Mouse (Mus musculus): ENCODE measurements around the gene Gm28729. TPM values are rescaled to one million over a fixed set of nuclear protein-coding genes. Genes with fewer than 3 reads are reported as not detected.

Gm28729 gene
- not detected in 2 replicates for polyA plus RNA-seq (2012; rRNA removed)

DNA sequence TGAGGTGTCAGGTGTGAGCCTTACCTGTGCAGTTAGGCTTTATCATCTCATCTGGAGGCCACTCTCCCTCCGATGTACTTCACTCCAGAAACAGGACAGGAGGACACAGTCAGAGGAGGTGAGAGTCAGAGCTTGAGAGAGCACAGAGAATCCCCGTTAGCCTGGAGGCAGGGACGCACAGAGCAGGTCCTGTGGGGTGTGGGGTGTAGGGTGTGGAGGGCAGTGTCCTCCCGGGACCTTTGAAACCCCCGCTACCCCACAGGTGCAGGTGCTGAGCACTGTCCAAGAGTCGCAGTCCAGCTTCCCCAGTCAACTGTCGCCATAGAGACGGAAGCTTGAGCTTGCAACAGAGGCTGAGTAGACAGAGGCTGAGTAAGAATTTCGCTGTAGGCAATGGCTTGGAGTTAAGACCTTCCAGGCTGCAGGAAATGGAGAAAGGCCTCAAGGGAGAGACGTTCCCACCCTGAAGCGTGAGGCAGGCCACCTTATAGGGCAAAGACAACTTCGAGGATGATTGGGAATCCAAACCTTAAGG is at the start of gene Gm28729:
Gm28729 (minus strand) TSS at position 293 of the 535 bp plus-strand sequence.
- DNase-seq (ENCODE audit: low read depth in 1 of 2, low spot score in 2 of 2) = no peak
- Histone ChIP-seq H3K36me3 (ENCODE audit: control insufficient read depth, insufficient read depth, low read length) (no peaks in the 10 kb centered on the region), H3K4me3 (ENCODE audit: extremely low read depth, insufficient read depth, insufficient read length) (no peak within 1 kb of the TSS), H3K27ac (ENCODE audit: insufficient read depth, low read length) (no peak within 1 kb of the TSS), H3K4me1 (ENCODE audit: control insufficient read depth, insufficient read depth, insufficient read length) (no peaks in the 10 kb centered on the region), H3K27me3 (ENCODE audit: control insufficient read depth, insufficient read depth, low read length) (no peaks in the 10 kb centered on the region)
- TF ChIP-seq POLR2A (IDR thresholded peaks at IDR 0.05; ENCODE audit: low read depth, low read length) (no peak), CTCF (IDR thresholded peaks at IDR 0.05; ENCODE audit: extremely low read depth, insufficient read depth, insufficient read length, insufficient replicate concordance) (no peak)
- WGBS = 57% methylated on average over 12 of the region's 12 CpGs

DNA sequence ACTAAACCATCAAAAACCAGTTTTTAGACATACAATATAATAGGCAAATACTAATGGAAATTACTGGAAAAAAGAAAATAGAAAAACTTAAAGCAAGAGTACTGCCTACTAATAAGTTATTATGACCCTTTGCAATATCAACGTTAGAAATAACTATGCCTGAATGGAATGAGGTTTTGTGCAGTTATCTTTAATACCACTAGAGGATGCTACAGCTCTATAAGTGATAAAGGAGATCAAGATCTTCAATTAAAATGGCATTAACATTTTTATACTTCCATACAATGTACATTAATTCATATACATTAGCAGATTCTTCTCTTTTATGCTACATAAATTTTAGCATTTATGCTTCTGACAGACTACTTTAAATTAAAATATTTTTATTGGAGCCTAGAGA is 48.2 kb upstream of the Gm28729 start:
- Histone ChIP-seq H3K27me3 (ENCODE audit: control insufficient read depth, insufficient read depth, low read length) (no peaks in the 10 kb centered on the region), H3K4me1 (ENCODE audit: control insufficient read depth, insufficient read depth, insufficient read length) (peaks cover 4% of the 10 kb centered on the region; the same call in 1 of the 2 replicates), H3K36me3 (ENCODE audit: control insufficient read depth, insufficient read depth, low read length) (peaks cover 19% of the 10 kb centered on the region), H3K4me3 (ENCODE audit: extremely low read depth, insufficient read depth, insufficient read length) (no peak overlapping the region), H3K27ac (ENCODE audit: insufficient read depth, low read length) (no peak overlapping the region)
- no peak for DNase-seq (ENCODE audit: low read depth in 1 of 2, low spot score in 2 of 2)
- no peak for TF ChIP-seq CTCF (IDR thresholded peaks at IDR 0.05; ENCODE audit: extremely low read depth, insufficient read depth, insufficient read length, insufficient replicate concordance)
- TF ChIP-seq POLR2A (IDR thresholded peaks at IDR 0.05; ENCODE audit: low read depth, low read length) = no peak
- 2% methylated on average over 1 of the region's 1 CpGs for whole genome bisulfite sequencing

DNA sequence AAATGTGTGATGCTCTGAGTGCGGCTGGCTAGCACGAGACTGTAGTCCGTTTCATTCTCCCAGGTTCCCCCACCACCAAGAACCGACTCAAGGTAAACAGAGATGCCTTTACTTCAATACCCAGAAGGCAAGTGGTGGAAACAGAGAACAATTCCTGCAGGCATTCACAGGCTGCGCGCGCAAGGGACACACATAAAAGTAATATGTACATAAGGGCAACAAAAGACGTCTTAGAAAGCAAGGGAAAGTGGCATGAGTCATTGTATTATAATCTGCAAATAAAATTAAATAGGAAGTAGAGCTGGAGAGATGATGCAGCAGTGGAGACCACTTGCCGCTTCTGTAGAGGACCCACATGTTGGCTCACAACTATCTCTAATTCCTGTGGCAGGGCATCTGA is 47.7 kb upstream of the Gm28729 start:
- no peak overlapping the region for H3K4me3 ChIP-seq (ENCODE audit: extremely low read depth, insufficient read depth, insufficient read length)
- H3K36me3 ChIP-seq (ENCODE audit: control insufficient read depth, insufficient read depth, low read length) = peaks cover 19% of the 10 kb centered on the region
- DNase-seq (ENCODE audit: low read depth in 1 of 2, low spot score in 2 of 2) = no peak
- no peaks in the 10 kb centered on the region for H3K27me3 ChIP-seq (ENCODE audit: control insufficient read depth, insufficient read depth, low read length)
- 93% methylated on average over 9 of the region's 9 CpGs for WGBS
- peaks cover 1% of the 10 kb centered on the region; the same call in 1 of the 2 replicates for H3K4me1 ChIP-seq (ENCODE audit: control insufficient read depth, insufficient read depth, insufficient read length)
- TF ChIP-seq POLR2A (IDR thresholded peaks at IDR 0.05; ENCODE audit: low read depth, low read length) (no peak), CTCF (IDR thresholded peaks at IDR 0.05; ENCODE audit: extremely low read depth, insufficient read depth, insufficient read length, insufficient replicate concordance) (no peak)
- no peak overlapping the region for H3K27ac ChIP-seq (ENCODE audit: insufficient read depth, low read length)

DNA sequence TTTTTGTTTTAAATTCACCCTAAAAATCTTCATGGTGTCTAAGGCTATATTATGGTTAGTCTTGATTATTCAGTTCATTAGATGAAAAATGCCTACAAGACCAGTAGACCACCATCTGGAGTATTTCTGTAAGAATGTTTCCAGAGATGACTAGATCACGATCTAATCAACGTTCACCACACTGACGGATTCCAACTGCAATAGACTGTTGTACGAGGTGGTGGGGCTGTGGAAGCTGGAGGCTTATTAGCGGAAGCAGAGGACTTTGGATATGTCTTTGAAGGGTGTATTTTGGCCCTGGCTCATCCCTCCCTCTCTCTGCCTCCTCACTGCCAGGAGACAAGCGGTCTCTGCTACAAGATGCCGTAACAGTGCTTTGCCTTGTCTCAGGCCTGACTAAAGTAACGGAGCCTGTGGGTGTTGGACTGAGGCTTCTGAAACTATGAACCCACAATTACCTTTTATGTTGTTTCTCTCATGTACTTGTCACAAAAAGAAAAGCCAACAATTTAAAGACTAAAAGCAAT is 41.5 kb upstream of the Gm28729 start:
- WGBS = 84% methylated on average over 8 of the region's 8 CpGs
- H3K27me3 ChIP-seq (ENCODE audit: control insufficient read depth, insufficient read depth, low read length) = no peaks in the 10 kb centered on the region
- no peak for DNase-seq (ENCODE audit: low read depth in 1 of 2, low spot score in 2 of 2)

DNA sequence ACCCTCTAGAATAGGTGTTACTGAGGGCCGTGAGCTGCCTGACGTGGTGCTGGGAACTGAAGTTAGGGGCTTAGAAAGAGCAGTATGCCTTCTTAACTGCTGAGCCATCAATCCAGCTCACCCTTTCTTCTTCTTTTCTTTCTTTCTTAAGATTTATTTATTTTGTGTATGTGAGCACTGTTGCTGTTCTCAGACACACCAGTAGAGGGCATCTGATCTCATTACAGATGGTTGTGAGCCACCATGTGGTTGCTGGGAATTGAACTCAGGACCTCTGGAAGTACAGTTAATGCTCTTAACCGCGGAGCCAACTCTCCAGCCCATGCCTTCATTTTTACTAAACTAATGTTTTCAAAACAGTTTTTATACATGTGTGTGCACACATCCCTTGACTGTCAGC is 38.4 kb upstream of the Gm28729 start:
- 95% methylated on average over 4 of the region's 4 CpGs for WGBS
- no peaks in the 10 kb centered on the region for H3K4me1 ChIP-seq (ENCODE audit: control insufficient read depth, insufficient read depth, insufficient read length)
- TF ChIP-seq POLR2A (IDR thresholded peaks at IDR 0.05; ENCODE audit: low read depth, low read length) (no peak), CTCF (IDR thresholded peaks at IDR 0.05; ENCODE audit: extremely low read depth, insufficient read depth, insufficient read length, insufficient replicate concordance) (no peak)
- H3K27me3 ChIP-seq (ENCODE audit: control insufficient read depth, insufficient read depth, low read length) = no peaks in the 10 kb centered on the region
- no peak overlapping the region for H3K27ac ChIP-seq (ENCODE audit: insufficient read depth, low read length)
- peaks cover 24% of the 10 kb centered on the region for H3K36me3 ChIP-seq (ENCODE audit: control insufficient read depth, insufficient read depth, low read length)
- H3K4me3 ChIP-seq (ENCODE audit: extremely low read depth, insufficient read depth, insufficient read length) = no peak overlapping the region
- no peak for DNase-seq (ENCODE audit: low read depth in 1 of 2, low spot score in 2 of 2)

More for the DNA sequence above, 41.5 kb upstream of the Gm28729 start:
- H3K27ac ChIP-seq (ENCODE audit: insufficient read depth, low read length) = no peak overlapping the region
- no peaks in the 10 kb centered on the region for H3K4me1 ChIP-seq (ENCODE audit: control insufficient read depth, insufficient read depth, insufficient read length)
- H3K36me3 ChIP-seq (ENCODE audit: control insufficient read depth, insufficient read depth, low read length) = peaks cover 20% of the 10 kb centered on the region
- no peak overlapping the region for H3K4me3 ChIP-seq (ENCODE audit: extremely low read depth, insufficient read depth, insufficient read length)
- TF ChIP-seq POLR2A (IDR thresholded peaks at IDR 0.05; ENCODE audit: low read depth, low read length) (no peak), CTCF (IDR thresholded peaks at IDR 0.05; ENCODE audit: extremely low read depth, insufficient read depth, insufficient read length, insufficient replicate concordance) (no peak)

DNA sequence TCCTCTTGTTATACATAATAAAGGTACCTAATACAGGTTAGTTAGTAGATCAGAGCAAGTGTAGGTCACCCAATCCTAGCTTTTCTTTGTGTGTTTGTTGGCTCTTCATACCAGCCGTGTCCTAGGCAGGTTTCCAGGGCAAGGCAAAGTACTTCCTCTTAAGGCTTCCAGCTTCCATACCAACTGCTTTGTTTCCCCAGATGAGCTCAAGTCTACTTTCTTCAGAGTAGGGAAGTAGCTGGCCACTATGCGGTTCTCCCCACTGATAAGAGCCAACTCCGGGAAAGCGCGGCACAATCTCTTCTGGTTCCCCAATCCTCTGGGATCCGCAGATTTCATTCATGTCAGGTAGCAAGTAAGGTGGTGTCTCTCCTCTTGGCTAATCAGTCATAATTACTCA is 34.1 kb upstream of the Gm28729 start:
- Histone ChIP-seq H3K27me3 (ENCODE audit: control insufficient read depth, insufficient read depth, low read length) (no peaks in the 10 kb centered on the region), H3K4me3 (ENCODE audit: extremely low read depth, insufficient read depth, insufficient read length) (no peak overlapping the region), H3K4me1 (ENCODE audit: control insufficient read depth, insufficient read depth, insufficient read length) (no peaks in the 10 kb centered on the region), H3K36me3 (ENCODE audit: control insufficient read depth, insufficient read depth, low read length) (peaks cover 26% of the 10 kb centered on the region), H3K27ac (ENCODE audit: insufficient read depth, low read length) (no peak overlapping the region)
- no peak for TF ChIP-seq CTCF (IDR thresholded peaks at IDR 0.05; ENCODE audit: extremely low read depth, insufficient read depth, insufficient read length, insufficient replicate concordance)
- TF ChIP-seq POLR2A (IDR thresholded peaks at IDR 0.05; ENCODE audit: low read depth, low read length) = no peak
- no peak for DNase-seq (ENCODE audit: low read depth in 1 of 2, low spot score in 2 of 2)
- 87% methylated on average over 6 of the region's 6 CpGs for WGBS

DNA sequence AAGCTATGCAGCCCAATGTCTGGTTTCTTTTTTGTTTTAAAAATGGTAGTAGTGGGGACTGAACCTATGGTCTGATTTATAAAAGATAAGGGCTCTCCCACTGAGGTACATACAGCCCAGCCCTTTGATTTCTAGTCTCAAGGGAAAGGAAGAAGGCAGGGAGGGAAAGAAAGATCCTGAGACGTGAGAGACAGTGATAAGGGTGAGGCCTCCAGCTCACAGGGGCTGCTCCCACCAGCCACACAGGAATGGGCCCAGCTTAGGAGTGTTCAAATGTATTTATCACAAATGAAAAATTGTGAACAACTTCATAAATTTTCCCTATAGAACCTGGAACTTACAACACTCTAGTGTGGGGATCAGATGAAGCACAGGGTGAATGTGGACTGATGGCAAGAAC is 33.5 kb upstream of the Gm28729 start:
- 65% methylated on average over 1 of the region's 1 CpGs for WGBS

More for the DNA sequence above, 33.5 kb upstream of the Gm28729 start:
- Histone ChIP-seq H3K4me1 (ENCODE audit: control insufficient read depth, insufficient read depth, insufficient read length) (no peaks in the 10 kb centered on the region), H3K27me3 (ENCODE audit: control insufficient read depth, insufficient read depth, low read length) (no peaks in the 10 kb centered on the region), H3K27ac (ENCODE audit: insufficient read depth, low read length) (no peak overlapping the region), H3K36me3 (ENCODE audit: control insufficient read depth, insufficient read depth, low read length) (peaks cover 26% of the 10 kb centered on the region), H3K4me3 (ENCODE audit: extremely low read depth, insufficient read depth, insufficient read length) (no peak overlapping the region)
- no peak for DNase-seq (ENCODE audit: low read depth in 1 of 2, low spot score in 2 of 2)
- TF ChIP-seq CTCF (IDR thresholded peaks at IDR 0.05; ENCODE audit: extremely low read depth, insufficient read depth, insufficient read length, insufficient replicate concordance) (no peak), POLR2A (IDR thresholded peaks at IDR 0.05; ENCODE audit: low read depth, low read length) (no peak)

Measured in spleen, adult 2 months (tissue).